Mouse (Mus musculus): ENCODE results near the gene Gm21170. TPM values are rescaled to one million over a fixed set of nuclear protein-coding genes. Genes with fewer than 3 reads are reported as not detected.
"Not testable (repeated sequence)": the region's sequence is repeated elsewhere in the genome, so short reads cannot be mapped to it uniquely, and the experiment has no call there.

Gene Gm21170
- not detected for total RNA-seq (2021)
- long read RNA-seq, experiment 1 = 0 reads
- long read RNA-seq, experiment 2 = 0 reads

DNA sequence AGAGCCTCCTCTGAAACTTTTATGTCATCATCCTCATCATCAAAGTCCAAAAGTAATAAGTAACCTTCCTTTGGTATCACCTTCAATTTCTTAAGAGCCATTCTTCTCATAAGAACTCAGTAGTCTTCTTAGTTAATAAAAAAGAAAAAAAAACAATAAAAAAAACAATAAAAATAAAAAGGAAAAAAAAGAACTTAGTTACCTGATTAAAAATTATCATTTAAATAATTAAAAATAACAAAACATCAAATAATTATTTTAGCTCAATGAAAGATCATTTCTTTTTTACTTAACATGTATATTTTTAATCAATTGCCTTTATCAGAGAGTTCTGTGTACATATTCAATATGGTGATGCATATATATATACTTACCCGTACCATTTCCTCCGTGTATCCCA lies at the start of gene Gm21170:
Gene Gm21170, minus strand, starts transcription at position 101 of the 400 bp plus-strand sequence.
- not testable (repeated sequence) for DNase-seq

Other genes starting within 250 kb of the Gm21170 start
- not detected for gene Gm21256, start 240.1 kb downstream of the Gm21170 start, total RNA-seq (2021)